Mouse (Mus musculus) gastrocnemius, adult 2 months (tissue): ENCODE results near the gene Npr1. TPM values are rescaled to one million over a fixed set of nuclear protein-coding genes. Genes with fewer than 3 reads are reported as not detected.

Source experiments
- DNase-seq: peaks from one replicate; pipeline ENCODE4 v3.0.0; 2022
- H3K27ac ChIP-seq: fragments of 200-600 bp; 2 replicates; pipeline ENCODE4 v1.8.1; 2022; ENCODE audit warnings: mild to moderate bottlenecking
- H3K4me3 ChIP-seq: fragments of 200-600 bp; 2 replicates; pipeline ENCODE4 v1.8.1; 2022; ENCODE audit warnings: mild to moderate bottlenecking, moderate library complexity
- CTCF ChIP-seq: fragments of 200-600 bp; IDR thresholded peaks from 2 replicates; pipeline ENCODE4 v1.8.1; 2022; ENCODE audit warnings: antibody characterized with exemption, mild to moderate bottlenecking, moderate library complexity
- intact Hi-C: fragments of 180-260 bp; cut with DNase I; formaldehyde crosslinking; loops from one replicate; pipeline ENCODE4 v1.15.1; 2025
- total RNA-seq, 2 experiments: library from RNA; stranded (reverse); gene quantifications; 2 replicates each; pipeline ENCODE4 v1.2.3; 2021

The Npr1 gene
- total RNA-seq, 2 experiments from 2014 or later = 6.5 to 8.3 TPM

- TF ChIP-seq CTCF = no peak
- Histone ChIP-seq H3K27ac (peak overlapping the region; percentile 62), H3K4me3 (no peak overlapping the region)
- intact Hi-C loops = no loop called here
- DNase-seq = peak; percentile 50
Observed at GRCm38 (mm10) chr3:90428186-90428585, 37.5 kb downstream of the Npr1 start.

GRCm38 (mm10) chr3:90427574-90427973 lies 38.1 kb downstream of the Npr1 start:
- TF ChIP-seq CTCF = no peak
- intact Hi-C loops = no loop called here
- peak overlapping the region; percentile 62 for H3K27ac ChIP-seq
- no peak for DNase-seq
- H3K4me3 ChIP-seq = no peak overlapping the region

- no peak overlapping the region for H3K27ac ChIP-seq
- no peak for TF ChIP-seq CTCF
- intact Hi-C loops = no loop called here
- no peak for DNase-seq
- no peak overlapping the region for H3K4me3 ChIP-seq
Observed at GRCm38 (mm10) chr3:90425499-90425898, 40.2 kb downstream of the Npr1 start.

GRCm38 (mm10) chr3:90423549-90423948 lies 42.1 kb downstream of the Npr1 start:
- intact Hi-C loops = no loop called here

GRCm38 (mm10) chr3:90420696-90421095 lies 45.0 kb downstream of the Npr1 start:
- Histone ChIP-seq H3K27ac (peak overlapping the region; percentile 31), H3K4me3 (no peak overlapping the region)
- intact Hi-C loops = no loop called here
- TF ChIP-seq CTCF = no peak
- DNase-seq = no peak

More at GRCm38 (mm10) chr3:90423549-90423948, 42.1 kb downstream of the Npr1 start:
- no peak for TF ChIP-seq CTCF
- DNase-seq = no peak
- H3K27ac ChIP-seq = no peak overlapping the region
- H3K4me3 ChIP-seq = no peak overlapping the region

GRCm38 (mm10) chr3:90413011-90413396 lies 52.7 kb downstream of the Npr1 start:
- no peak overlapping the region for H3K4me3 ChIP-seq
- TF ChIP-seq CTCF = no peak
- DNase-seq = no peak
- intact Hi-C loops = loop anchor here (5.0 kb wide), 1 partner anchor 239 kb away; the partner anchor contains the start of gene S100a7a
- peak overlapping the region; percentile 64 for H3K27ac ChIP-seq

- intact Hi-C loops = loop anchor here (1.0 to 5.0 kb wide), 2 partner anchors 54 to 240 kb away; partner anchors contain the start of gene S100a7a
Observed at GRCm38 (mm10) chr3:90412312-90413010, 53.2 kb downstream of the Npr1 start.

GRCm38 (mm10) chr3:90408721-90409120 lies 56.9 kb downstream of the Npr1 start:
- Histone ChIP-seq H3K27ac (no peak overlapping the region), H3K4me3 (no peak overlapping the region)
- DNase-seq = no peak
- intact Hi-C loops = no loop called here
- no peak for TF ChIP-seq CTCF

More at GRCm38 (mm10) chr3:90412312-90413010, 53.2 kb downstream of the Npr1 start:
- no peak overlapping the region for H3K4me3 ChIP-seq
- TF ChIP-seq CTCF = no peak; the same call in 1 of the 2 replicates
- peak overlapping the region; percentile 64 for H3K27ac ChIP-seq
- peak; percentile 81 for DNase-seq

GRCm38 (mm10) chr3:90406414-90406813 lies 59.3 kb downstream of the Npr1 start:
- TF ChIP-seq CTCF = no peak
- no peak for DNase-seq
- H3K27ac ChIP-seq = no peak overlapping the region; the same call in 1 of the 2 replicates
- H3K4me3 ChIP-seq = no peak overlapping the region
- intact Hi-C loops = no loop called here

- no peak for TF ChIP-seq CTCF
- DNase-seq = no peak
Observed at GRCm38 (mm10) chr3:90404609-90405008, 61.1 kb downstream of the Npr1 start.

GRCm38 (mm10) chr3:90404121-90404520 lies 61.5 kb downstream of the Npr1 start:
- intact Hi-C loops = no loop called here
- DNase-seq = no peak
- no peak overlapping the region for H3K4me3 ChIP-seq
- H3K27ac ChIP-seq = no peak overlapping the region
- no peak for TF ChIP-seq CTCF

More at GRCm38 (mm10) chr3:90404609-90405008, 61.1 kb downstream of the Npr1 start:
- Histone ChIP-seq H3K27ac (no peak overlapping the region), H3K4me3 (no peak overlapping the region)
- intact Hi-C loops = no loop called here

- no peak overlapping the region for H3K4me3 ChIP-seq
- intact Hi-C loops = no loop called here
- no peak overlapping the region for H3K27ac ChIP-seq
- TF ChIP-seq CTCF = no peak
- no peak for DNase-seq
Observed at GRCm38 (mm10) chr3:90400993-90401392, 64.7 kb downstream of the Npr1 start.

Other genes with a start within 250 kb of the Npr1 start
- 10 to 100 TPM; 64.8 to 68.8 TPM for gene Jtb, start 234.3 kb downstream of the Npr1 start, total RNA-seq
- gene Creb3l4, start 222.4 kb downstream of the Npr1 start, total RNA-seq = not detected
- gene Slc39a1, start 217.7 kb downstream of the Npr1 start, total RNA-seq = 10 to 100 TPM; 41.6 to 50.6 TPM
- gene Crtc2, start 211.7 kb downstream of the Npr1 start, total RNA-seq = 10 to 100 TPM; 16.8 to 17.3 TPM
- 10 to 100 TPM; 82.2 to 84.2 TPM for gene Dennd4b, start 200.7 kb downstream of the Npr1 start, total RNA-seq
- 10 to 100 TPM; 50.2 to 53.9 TPM for gene Gatad2b, start 172.7 kb downstream of the Npr1 start, total RNA-seq
- gene Slc27a3, start 75.9 kb downstream of the Npr1 start, total RNA-seq = 1 to 10 TPM in 1 of 2 experiments, under 1 TPM in 1; 0.97 to 1.3 TPM
- gene Ints3, start 32.2 kb downstream of the Npr1 start, total RNA-seq = 10 to 100 TPM; 14.0 to 17.2 TPM
- 10 to 100 TPM; 26.1 to 30.7 TPM for gene Ilf2, start 10.3 kb upstream of the Npr1 start, total RNA-seq
- gene Snapin, start 25.2 kb upstream of the Npr1 start, total RNA-seq = 10 to 100 TPM; 71.8 to 74.4 TPM
- gene Chtop, start 43.6 kb upstream of the Npr1 start, total RNA-seq = 100 to 1,000 TPM; 104 to 111 TPM
- 100 to 1,000 TPM; 151 to 202 TPM for gene S100a1, start 48.5 kb upstream of the Npr1 start, total RNA-seq
- 10 to 100 TPM; 11.9 to 15.5 TPM for gene S100a13, start 48.6 kb upstream of the Npr1 start, total RNA-seq
- gene S100a14, start 61.0 kb upstream of the Npr1 start, total RNA-seq = under 1 TPM in 1 of 2 experiments, not detected in 1; 0.36 TPM
- gene S100a16, start 71.4 kb upstream of the Npr1 start, total RNA-seq = 10 to 100 TPM; 52.3 to 67.7 TPM
- not detected for gene S100a3, start 94.7 kb upstream of the Npr1 start, total RNA-seq
- gene S100a2, start 124.4 kb upstream of the Npr1 start, total RNA-seq = not detected
- gene Gm42674, start 136.0 kb upstream of the Npr1 start, total RNA-seq = not detected
- gene S100a4, start 137.9 kb upstream of the Npr1 start, total RNA-seq = 10 to 100 TPM in 1 of 2 experiments, 1 to 10 TPM in 1; 9.5 to 17.4 TPM
- gene S100a5, start 142.7 kb upstream of the Npr1 start, total RNA-seq = 1 to 10 TPM in 1 of 2 experiments, not detected in 1; 2.7 TPM
- gene S100a6, start 147.0 kb upstream of the Npr1 start, total RNA-seq = 100 to 1,000 TPM in 1 of 2 experiments, 10 to 100 TPM in 1; 52.2 to 123 TPM
- gene S100a7a, start 188.2 kb upstream of the Npr1 start, total RNA-seq = under 1 TPM in 1 of 2 experiments, not detected in 1; 0.17 TPM
- not detected for gene S100a8, start 203.1 kb upstream of the Npr1 start, total RNA-seq
- gene S100a9, start 229.9 kb upstream of the Npr1 start, total RNA-seq = under 1 TPM in 1 of 2 experiments, not detected in 1; 0.89 TPM